Mouse (Mus musculus): ENCODE data around the gene Atad1.
"Not testable (repeated sequence)": the region's sequence is repeated elsewhere in the genome, so short reads cannot be mapped to it uniquely, and the experiment has no call there.

Gene Atad1

DNA sequence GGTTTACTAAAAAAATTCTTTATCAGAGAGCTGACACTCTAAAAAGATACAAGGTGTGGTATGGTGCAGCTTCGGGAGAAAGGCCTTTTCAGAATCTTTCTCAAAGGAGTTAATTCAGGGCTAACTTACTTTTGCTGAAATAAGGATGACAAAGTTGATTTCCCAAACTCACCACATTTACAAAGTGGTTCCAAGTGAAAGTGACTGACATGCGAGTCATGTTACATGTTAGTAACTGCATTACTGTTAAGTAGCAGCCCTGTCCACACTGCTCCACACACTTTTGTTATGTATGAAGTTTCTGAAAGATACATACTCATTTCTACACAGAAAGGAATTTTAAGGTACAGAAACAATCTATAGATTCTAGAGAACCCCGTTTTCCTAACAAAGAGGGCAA lies 63.8 kb downstream of the Atad1 start:
- no peak for DNase-seq (ENCODE audit: low spot score)

DNA sequence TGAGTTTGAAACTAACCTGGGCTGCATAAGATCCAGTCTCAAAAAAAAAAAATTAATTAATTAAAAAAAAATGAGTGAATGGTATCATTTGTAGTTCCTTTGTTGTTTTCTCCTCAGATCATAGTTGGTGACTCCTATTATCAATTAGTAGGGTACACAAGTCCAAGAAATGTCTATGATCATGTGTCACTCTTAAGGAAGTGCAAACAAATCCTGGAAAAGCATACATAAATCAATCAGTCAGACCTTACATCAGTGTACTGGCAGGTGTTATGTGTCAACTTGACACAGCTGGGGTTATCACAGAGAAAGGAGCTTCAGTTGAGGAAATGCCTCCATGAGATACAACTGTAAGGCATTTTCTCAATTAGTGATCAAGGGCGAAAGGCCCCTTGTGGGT lies 71.8 kb downstream of the Atad1 start:
- not testable (repeated sequence) for DNase-seq (ENCODE audit: low spot score)

DNA sequence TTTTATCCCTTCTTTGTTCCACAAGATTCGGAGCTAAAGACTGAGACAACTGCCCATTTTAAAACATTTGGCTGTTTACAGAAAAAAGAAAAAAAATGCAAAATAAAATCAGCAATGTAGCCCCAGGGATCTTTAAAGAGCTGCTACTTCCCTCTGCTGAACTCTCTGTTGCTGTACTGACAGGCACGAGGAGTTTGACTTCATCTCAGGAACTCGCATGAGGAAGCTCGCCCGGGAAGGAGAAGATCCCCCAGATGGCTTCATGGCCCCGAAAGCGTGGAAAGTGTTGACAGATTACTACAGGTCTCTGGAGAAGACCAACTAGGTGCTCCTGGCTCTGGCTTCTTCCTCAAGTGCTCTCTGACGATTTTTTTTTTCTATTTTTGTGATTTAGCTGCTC lies 74.3 kb downstream of the Atad1 start:
- no peak for DNase-seq (ENCODE audit: low spot score)

DNA sequence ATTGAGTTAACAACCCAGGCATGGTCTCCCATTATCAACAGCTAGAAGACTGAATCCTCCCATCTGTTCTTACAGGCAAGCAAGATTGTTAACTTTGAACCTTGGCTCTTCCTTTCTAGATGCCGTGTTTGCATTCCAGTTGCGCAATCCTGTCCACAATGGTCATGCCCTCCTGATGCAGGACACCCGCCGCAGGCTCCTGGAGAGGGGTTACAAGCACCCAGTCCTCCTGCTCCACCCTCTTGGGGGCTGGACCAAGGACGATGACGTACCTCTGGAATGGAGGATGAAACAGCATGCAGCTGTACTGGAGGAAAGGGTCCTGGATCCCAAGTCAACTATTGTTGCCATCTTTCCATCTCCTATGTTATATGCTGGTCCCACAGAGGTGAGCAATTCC lies 76.7 kb downstream of the Atad1 start:
- no peak for DNase-seq (ENCODE audit: low spot score)

DNA sequence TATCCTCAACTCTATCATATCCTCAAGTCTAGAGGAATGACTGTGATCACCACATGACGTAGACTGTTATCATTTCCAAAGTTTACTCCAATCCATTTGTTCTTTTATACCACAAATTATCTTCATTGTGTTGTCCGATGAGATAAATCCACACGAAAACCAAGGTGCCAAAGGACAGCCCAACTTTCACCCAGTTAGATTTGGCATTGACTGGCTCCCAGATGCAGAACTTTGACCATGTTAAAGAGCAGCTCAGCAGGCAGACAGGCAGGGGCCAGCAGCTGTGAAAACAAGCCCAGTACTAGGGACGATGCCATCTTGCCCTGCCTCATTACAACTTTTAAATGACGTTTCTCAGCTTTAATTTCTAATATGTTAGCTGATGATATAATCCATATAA lies 80.2 kb downstream of the Atad1 start:
- no peak for DNase-seq (ENCODE audit: low spot score)

DNA sequence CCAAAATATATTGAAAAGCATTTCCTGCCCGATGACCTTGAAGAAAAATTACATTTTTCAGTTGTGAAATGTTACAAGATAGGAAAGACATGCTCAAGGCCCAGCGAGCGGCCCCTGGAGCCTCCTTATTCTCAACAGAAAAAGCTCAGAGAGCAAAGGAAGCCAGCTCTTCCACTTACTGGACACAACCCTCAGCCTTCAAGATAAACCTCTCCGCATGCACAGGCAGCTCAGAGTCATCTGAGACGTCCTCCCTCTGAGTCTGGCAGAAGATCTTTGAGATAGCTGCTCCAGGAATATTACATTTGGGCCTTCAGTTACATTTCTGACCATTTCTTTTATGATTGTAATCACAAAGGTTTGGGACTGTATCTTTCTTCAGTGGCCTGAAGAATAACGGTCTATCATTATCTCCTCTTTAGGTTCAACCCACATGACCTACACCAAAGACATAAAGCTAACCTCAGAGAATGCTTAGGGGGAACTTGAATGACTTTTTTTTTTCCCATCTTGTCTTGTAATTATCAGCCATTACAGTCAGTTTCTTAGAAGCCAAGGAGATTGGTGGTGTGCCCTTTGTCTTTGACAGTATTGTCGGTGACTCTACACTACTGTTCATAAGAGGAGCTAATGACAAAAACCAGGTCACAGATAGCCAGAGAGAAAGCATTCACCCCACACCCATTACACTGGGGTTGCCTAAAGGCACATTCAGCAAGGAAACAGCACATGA lies 85.8 kb downstream of the Atad1 start:
- no peak for DNase-seq (ENCODE audit: low spot score)

DNA sequence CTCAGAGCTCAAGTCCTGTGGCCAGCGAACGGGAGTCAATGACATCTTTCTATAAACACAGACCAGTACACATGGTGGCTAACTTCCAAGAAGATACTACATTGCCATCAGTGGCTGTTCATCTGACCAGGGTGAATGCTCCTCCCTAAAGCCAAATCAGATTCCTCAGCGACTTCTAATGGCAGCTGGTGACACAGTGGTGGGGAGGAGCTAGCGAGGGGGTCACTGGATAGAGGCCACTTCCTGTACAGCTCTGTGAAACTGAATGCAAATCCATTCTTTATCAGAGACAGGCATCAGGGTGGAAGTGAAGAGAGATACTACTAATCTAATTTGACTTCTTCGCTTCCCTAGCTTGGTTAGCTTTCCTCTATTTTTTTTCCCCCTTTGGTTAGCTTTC lies 86.5 kb downstream of the Atad1 start:
- no peak for DNase-seq (ENCODE audit: low spot score)

DNA sequence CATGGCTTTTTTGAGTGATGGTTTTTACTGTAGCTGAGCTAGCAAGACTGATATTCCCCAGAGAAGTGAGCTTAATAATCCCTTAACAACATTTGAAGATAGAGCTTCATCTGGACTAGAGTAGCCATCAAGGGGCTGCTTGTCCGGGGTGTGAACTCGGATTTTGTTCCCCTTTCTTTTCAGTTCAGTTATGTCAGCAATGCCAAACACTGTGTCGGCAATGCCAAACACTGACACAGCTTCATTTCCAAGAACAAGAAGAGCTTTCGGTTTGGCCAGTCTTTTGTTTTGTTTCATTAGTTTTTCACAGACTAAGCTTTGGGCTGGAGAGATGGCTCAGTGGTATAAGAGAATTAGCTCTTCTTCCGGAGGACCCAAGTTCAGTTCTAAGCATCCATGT lies 88.5 kb downstream of the Atad1 start:
- DNase-seq (ENCODE audit: low spot score), result no peak

DNA sequence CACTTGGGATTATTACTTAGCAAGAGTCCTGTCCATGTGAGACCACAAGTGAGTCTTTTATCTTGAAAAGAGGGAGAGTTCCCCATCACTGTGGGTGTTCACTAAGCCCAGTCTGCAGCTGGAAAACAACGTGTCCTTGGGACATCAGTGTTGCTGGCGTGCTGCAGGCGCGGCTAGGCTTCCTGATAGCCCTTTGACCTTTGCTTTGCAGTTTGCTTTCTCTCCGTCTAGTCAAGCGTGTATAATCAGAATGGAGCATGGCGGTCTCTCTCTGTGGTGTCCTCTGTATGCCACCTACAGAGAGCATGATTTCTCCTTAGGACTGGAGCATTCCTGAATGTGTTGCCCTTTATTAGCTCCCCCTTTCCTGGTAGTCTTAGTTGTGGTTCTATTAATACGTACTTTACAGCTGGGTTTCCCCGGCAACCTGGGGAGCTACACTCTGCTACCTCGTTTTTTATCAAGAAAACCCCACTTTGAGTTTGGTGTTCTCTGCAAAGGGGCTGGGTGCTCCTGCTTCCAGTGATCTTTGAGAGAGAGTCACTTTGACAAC lies 91.5 kb downstream of the Atad1 start:
- DNase-seq (ENCODE audit: low spot score), result no peak

DNA sequence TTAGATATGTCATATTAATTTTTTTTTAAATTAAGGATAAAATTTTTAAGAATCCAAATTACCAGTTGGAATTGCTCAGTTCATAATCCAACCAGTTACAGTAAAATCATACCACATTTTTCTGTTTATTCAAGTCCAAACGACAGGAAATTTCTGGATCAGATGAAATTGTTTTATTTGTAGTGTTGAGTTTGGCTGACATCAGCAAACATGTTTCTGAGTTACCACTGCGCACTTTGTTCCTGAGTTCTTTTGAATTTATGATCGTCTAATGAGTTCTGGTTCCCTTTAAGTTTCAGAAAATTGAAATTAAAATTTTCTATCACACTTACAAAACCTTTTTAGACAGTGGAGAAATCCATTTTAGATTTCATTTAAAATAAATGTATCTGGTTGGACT lies 93.2 kb downstream of the Atad1 start:
- DNase-seq (ENCODE audit: low spot score), result no peak

DNA sequence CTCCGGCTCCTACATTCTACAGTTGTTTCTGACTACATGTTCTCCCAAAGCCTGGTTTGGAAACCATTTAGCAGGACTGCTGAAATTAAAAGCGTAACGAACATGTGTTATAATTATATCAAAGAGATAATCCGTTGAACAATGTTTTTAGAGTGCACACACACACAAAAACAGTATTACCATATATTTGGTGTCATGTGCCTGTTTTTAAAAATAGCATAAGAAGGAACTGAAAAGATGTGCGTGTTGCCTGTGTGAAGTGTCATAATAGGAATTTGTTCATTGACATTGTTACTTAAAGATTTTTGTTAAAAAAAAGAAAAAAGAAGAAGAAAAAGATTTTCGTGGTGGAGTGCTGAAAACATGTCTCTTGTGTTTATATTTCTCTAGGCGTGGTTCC lies 93.6 kb downstream of the Atad1 start:
- no peak for DNase-seq (ENCODE audit: low spot score)

DNA sequence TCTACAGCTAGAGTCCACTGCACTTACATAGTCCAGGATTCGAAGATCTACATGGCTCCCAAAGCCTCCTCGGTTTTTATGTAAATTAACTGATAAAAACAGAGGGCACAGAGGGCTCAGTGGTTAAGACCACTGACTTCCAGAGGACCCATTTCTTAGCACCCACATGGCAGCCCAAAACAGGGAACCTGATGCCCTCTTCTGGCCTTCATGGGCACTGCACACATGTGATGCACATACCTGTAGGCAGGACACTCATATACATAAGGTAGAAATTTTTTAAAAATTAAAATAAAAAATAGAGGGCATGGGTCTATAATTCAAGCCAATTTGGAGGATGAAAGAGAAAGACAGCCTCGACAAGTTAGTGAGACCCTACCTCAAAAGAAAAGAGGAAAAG lies 95.9 kb downstream of the Atad1 start:
- DNase-seq (ENCODE audit: low spot score), result no peak

DNA sequence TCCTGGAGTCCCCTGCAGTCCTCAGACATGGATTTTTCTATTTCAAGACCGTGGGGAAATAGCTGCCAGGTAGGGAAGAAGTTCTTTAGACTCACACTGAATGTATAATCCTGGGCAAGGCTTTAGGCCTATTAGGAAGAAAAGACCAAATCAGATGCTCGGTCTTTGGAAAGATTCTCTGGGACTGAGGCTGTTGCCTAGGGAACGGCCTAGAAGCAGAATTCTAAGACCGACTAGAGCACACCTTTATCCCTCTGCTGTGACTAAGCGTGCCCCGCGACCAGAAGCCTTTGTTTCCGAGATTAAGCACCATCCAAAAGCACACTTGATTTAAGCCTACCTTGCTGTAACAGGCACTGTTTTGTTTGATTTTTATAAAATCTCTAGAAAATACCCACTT lies 97.6 kb downstream of the Atad1 start:
- DNase-seq (ENCODE audit: low spot score), result no peak

DNA sequence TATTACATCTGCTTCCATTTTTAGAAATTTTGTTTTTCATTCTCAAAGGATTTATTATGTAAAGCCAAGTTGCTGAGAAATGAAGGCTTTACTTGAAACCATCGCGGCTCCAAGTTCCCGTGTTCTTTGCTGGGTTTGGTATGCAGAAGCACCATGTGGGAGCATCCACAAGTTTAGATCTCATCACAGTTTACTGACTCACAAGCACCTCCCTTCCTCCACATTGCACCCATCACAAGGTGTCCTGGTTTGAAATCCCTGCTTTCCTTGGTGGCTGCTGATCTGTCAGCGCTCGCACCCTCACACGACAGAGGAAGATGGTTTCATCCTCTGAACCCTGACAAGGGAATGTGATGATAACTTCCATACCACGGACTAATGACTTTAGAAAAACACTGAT lies 98.1 kb downstream of the Atad1 start:
- DNase-seq (ENCODE audit: low spot score), result no peak

DNA sequence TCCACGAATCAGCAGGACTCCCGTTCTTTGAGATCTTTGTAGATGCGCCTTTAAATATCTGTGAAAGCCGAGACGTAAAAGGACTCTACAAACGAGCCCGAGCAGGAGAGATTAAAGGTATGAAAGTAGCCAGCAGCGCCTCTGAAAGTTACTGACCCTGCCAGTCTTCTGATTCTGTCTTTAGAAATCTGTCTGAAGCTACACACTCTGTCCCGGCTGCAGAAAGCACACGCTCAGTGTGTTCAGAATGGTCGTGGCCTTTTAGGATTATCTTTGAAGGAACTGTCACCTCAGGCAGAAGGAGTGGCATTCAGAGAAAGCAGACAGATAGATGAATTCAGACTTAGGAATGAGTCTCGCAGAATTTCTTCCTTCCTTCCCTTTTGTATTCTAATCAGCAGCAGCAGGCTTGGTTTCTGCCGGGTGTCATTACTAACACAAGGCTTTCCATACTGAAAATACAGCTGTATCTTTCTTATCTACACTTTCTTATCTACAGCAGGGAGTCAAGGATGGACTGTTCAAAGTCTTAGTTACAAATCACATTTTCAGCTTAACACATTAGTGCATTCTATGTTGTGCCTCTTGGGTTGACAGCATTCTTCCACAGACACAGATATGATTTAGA lies 101.2 kb downstream of the Atad1 start:
- DNase-seq (ENCODE audit: low spot score), result no peak

DNA sequence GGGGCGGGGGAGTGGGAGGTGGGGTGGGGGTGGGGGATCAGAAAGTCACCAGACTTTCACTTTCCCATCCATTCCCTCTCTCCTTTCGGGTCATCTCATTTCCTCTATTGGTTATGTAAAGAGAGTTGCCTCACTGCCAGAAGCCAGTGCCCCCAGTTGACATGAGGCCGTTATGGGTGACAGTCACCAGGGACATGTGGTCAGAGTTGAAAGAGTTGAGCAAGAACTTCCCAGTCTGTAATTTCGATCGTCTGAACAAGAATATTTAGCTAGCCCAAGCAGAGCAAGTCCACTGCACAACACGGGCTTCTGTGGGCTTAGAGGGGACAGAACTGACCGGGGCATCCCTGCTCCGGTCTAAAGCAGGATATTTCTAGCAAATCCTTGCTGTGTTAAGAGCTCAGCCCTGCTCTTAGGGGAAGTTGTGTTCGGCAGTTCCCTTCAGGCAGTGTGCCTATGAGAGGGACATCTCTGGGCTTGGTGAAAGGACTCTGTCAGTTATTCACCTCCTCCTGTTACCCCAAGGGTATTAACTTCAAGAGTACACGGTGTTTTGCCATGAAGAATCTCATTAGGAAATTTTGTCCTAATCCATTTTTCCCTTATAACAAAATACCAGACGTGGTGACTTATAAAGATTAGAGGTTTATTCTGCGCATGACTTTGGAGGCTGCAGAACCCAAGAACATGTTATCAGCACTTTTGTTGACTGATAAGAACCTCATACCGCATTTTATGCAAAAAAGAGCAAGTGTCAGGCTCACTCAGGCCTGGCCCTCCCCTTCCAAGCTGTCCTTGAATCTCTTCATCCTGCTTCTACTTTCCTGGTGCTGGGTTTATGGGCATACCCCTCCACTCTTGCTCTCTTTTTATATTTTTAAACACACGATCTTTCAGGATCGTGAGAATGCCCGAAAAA lies 102.0 kb downstream of the Atad1 start:
- DNase-seq (ENCODE audit: low spot score), result no peak

DNA sequence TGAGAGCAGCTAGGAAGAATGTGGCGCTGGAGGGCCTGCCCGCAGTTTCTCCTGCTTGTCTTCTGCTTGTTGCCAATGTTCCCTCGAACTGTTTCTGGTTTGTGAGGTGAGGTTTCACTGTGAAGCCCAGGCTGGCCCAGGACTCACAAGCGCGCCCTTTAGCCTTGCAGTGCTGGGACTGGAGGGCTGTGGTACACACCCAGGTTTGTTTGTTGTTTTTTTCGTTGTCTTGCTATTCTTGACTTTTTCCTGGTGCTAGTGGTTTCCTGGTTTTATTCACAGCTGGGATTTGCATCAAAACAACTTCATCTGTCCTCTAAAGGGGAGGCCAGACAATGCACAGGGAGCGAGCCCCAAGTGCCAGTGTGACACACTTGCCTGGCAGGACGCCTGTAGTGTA lies 104.7 kb downstream of the Atad1 start:
- DNase-seq (ENCODE audit: low spot score), result no peak

DNA sequence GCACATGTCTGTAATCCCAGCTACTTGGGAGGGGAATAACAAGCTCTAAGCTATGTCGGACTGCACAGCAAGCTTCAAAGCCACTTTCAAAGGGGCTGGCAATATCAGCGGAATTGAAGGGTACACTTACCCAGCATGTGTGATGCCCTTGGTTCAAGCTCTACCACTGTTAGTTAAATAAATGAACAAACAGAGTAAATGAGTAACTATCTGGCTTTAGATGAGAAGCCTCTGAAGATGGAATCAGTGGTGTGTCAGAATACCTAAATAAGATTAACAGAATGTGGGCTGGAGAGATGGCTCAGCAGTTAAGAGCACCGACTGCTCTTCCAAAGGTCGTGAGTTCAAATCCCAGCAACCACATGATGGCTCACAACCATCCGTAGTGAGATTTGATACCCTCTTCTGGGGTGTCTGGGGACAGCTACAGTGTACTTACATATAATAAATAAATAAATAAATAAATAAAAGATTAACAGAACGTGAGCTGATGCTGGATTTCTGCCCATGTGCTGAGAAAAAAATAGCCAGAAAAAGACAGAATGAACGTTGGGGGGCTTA lies 110.9 kb downstream of the Atad1 start:
- DNase-seq (ENCODE audit: low spot score), result no peak

DNA sequence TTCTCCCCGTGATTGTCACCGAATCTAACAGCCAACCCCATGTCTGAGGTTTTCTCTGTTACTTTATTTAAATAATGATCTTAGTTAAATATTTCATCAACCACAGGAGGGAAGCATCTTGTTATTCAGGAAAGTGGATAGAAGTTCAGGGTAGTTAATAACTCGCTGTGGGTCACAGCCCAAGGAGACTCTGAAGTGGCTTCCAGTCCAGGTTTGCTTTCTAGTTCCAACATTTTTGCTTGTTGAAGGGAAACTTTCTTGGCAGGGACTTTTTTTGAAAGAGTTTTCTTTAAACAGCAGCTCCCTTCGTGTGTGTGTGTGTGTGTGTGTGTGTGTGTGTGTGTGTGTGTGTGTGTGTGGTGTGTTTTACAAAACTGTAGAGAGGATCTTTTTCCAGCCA lies 112.0 kb downstream of the Atad1 start:
- DNase-seq (ENCODE audit: low spot score), result no peak

DNA sequence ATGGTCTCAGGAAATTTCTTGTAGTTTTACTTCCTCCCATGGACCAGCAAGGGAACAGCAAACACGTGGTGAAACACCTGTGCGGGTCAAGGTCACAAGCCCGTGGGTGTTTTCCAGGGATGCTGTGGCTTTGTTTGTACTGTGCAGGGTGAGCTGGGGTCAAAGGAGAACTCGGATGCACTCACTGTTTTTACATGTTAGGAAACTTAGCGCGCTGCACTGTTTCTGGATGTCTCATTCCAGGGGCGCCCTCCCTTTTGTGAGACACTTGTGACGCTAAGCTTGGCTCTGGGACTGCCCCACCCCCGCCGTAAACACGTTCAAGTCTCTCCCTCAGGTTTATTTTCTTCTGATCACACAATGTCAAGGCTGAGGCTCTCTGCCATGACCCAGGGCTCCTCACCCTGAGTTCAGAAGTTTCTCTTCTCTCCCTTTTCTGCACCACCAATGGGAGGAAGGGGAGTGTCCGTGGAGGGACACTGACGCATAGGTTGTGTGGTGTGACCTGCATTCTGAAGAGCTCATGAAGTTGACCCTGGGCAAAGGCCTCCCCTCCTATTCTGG lies 112.7 kb downstream of the Atad1 start:
- no peak for DNase-seq (ENCODE audit: low spot score)

DNA sequence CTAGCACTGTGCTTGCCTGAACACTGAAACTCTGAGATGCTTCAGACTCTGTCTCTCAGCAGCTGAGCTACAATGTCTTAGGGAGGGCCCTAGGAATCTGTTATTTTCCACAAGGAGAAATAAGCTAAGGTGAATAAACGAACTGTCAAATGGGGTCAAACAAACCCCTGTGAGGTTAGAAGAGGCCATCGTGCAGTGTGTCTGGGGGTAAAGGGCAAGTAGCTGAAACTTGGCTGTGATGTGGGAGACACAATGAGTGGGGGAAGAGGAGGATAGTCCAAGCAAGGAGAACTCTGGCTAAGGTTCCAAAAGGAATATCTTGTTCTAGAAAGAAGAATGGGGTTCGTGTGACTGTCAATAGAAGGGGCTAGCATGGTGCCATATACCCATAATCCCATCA lies 117.4 kb downstream of the Atad1 start:
- DNase-seq (ENCODE audit: low spot score), result no peak
